Mouse (Mus musculus) CH12.LX (cell line): ENCODE measurements around the gene Nkx2-1. TPM values are rescaled to one million over a fixed set of nuclear protein-coding genes. Genes with fewer than 3 reads are reported as not detected.

ENCODE experiments used
- DNase-seq: peaks from one replicate; pipeline ENCODE4 v3.0.0-alpha.2; 2013; ENCODE audit errors: extremely low read depth
- H3K27ac ChIP-seq: 2 replicates; pipeline ENCODE4 v1.5.1; 2012; ENCODE audit warnings: low read depth, mild to moderate bottlenecking, control low read depth, moderate library complexity; ENCODE audit not compliant: insufficient read depth
- H3K27me3 ChIP-seq: replicated peaks from 2 replicates; pipeline ENCODE3; 2012; ENCODE audit warnings: inconsistent platforms
- H3K36me3 ChIP-seq, 2 experiments: replicated peaks in 1 of 2; 2 replicates each; pipeline versions ENCODE3 to v1.6.1; 2012; ENCODE audit warnings: inconsistent platforms in 1 of 2, low read length in 1 of 2, mild to moderate bottlenecking in 1 of 2, mixed read lengths in 1 of 2, moderate library complexity in 1 of 2; ENCODE audit not compliant: control insufficient read depth in 1 of 2, insufficient read depth in 1 of 2
- H3K4me1 ChIP-seq, 2 experiments: 2 replicates each; pipeline ENCODE4 v1.6.1; 2012; ENCODE audit warnings: inconsistent platforms in 1 of 2, moderate library complexity in 1 of 2; ENCODE audit not compliant: insufficient read depth in 2 of 2, control insufficient read depth in 1 of 2
- H3K4me2 ChIP-seq: 2 replicates; pipeline ENCODE4 v1.6.1; 2012; ENCODE audit warnings: low read depth, mild to moderate bottlenecking, control low read depth; ENCODE audit not compliant: poor library complexity, insufficient read depth, severe bottlenecking
- H3K4me3 ChIP-seq, 3 experiments: fragments of 150-350 bp in 1 of 3; sonication (generic) in 1 of 3; replicated peaks in 1 of 3; 2 replicates each; pipeline versions ENCODE3 to v1.5.1; 2011 to 2012; ENCODE audit warnings: low read depth in 2 of 3, low read length in 2 of 3, mild to moderate bottlenecking in 2 of 3, moderate library complexity in 2 of 3, control low read depth in 1 of 3, improper control_type of control experiment in 1 of 3, inconsistent platforms in 1 of 3, mixed read lengths in 1 of 3; ENCODE audit not compliant: poor library complexity in 1 of 3
- H3K79me2 ChIP-seq: replicated peaks from 2 replicates; pipeline ENCODE4 v1.6.1; 2012; ENCODE audit warnings: mild to moderate bottlenecking, moderate library complexity; ENCODE audit not compliant: control insufficient read depth, poor library complexity, insufficient read depth, severe bottlenecking; ENCODE audit errors: extremely low read depth
- H3K9ac ChIP-seq: 2 replicates; pipeline ENCODE4 v1.6.1; 2012; ENCODE audit warnings: low read depth, mild to moderate bottlenecking, control low read depth, moderate library complexity; ENCODE audit not compliant: insufficient read depth
- H3K9me3 ChIP-seq: replicated peaks from 2 replicates; pipeline ENCODE3; 2012; ENCODE audit warnings: low read length, inconsistent platforms, mixed read lengths
- CHD1 ChIP-seq: IDR thresholded peaks from 2 replicates; pipeline ENCODE4 v1.6.1; 2012; ENCODE audit warnings: low read depth, low read length, improper control_type of control experiment, inconsistent platforms
- CHD2 ChIP-seq: IDR thresholded peaks from 2 replicates; pipeline ENCODE4 v1.6.1; 2011; ENCODE audit warnings: low read length, improper control_type of control experiment
- CTCF ChIP-seq, 2 experiments: IDR thresholded peaks in 1 of 2; conservative IDR thresholded peaks in 1 of 2; 2 replicates each; pipeline ENCODE4 v1.5.1; 2011 to 2012; ENCODE audit warnings: low read depth in 2 of 2, low read length in 2 of 2, improper control_type of control experiment in 1 of 2, inconsistent platforms in 1 of 2, mild to moderate bottlenecking in 1 of 2, moderate library complexity in 1 of 2
- E2F4 ChIP-seq: IDR thresholded peaks from 2 replicates; pipeline ENCODE4 v1.6.1; 2011; ENCODE audit warnings: low read depth, low read length, improper control_type of control experiment; ENCODE audit not compliant: insufficient replicate concordance
- EP300 ChIP-seq: IDR thresholded peaks from 2 replicates; pipeline ENCODE4 v1.6.1; 2011; ENCODE audit warnings: low read length, improper control_type of control experiment
- GABPA ChIP-seq: IDR thresholded peaks from 2 replicates; pipeline ENCODE4 v1.6.1; 2012; ENCODE audit warnings: low read depth, low read length, improper control_type of control experiment, inconsistent platforms; ENCODE audit not compliant: insufficient replicate concordance
- IRF4 ChIP-seq: IDR thresholded peaks from 2 replicates; pipeline ENCODE4 v1.6.1; 2014; ENCODE audit warnings: low read depth, mild to moderate bottlenecking, inconsistent platforms, low read length, improper control_type of control experiment
- JUN ChIP-seq: IDR thresholded peaks from 2 replicates; pipeline ENCODE4 v1.6.1; 2011; ENCODE audit warnings: low read depth, mild to moderate bottlenecking, low read length, improper control_type of control experiment, moderate library complexity; ENCODE audit not compliant: insufficient read depth
- KAT2A ChIP-seq: IDR thresholded peaks from 2 replicates; pipeline ENCODE4 v1.6.1; 2012; ENCODE audit warnings: low read length, improper control_type of control experiment, inconsistent platforms; ENCODE audit not compliant: insufficient replicate concordance
- MEF2A ChIP-seq: IDR thresholded peaks from 2 replicates; pipeline ENCODE4 v1.6.1; 2014; ENCODE audit warnings: low read depth, mild to moderate bottlenecking, inconsistent platforms, low read length, improper control_type of control experiment, borderline replicate concordance
- PAX5 ChIP-seq: IDR thresholded peaks from 2 replicates; pipeline ENCODE4 v1.6.1; 2012; ENCODE audit warnings: low read length, inconsistent platforms, mixed read lengths
- POLR2A ChIP-seq: IDR thresholded peaks from 2 replicates; pipeline ENCODE4 v1.6.1; 2011; ENCODE audit warnings: low read depth, mild to moderate bottlenecking, improper control_type of control experiment, low read length
- SIN3A ChIP-seq: IDR thresholded peaks from 2 replicates; pipeline ENCODE4 v1.6.1; 2012; ENCODE audit warnings: low read length, improper control_type of control experiment, inconsistent platforms
- SMC3 ChIP-seq: IDR thresholded peaks from 2 replicates; pipeline ENCODE4 v1.6.1; 2011; ENCODE audit warnings: low read depth, low read length, improper control_type of control experiment
- TBP ChIP-seq: conservative IDR thresholded peaks from 2 replicates; pipeline ENCODE4 v1.6.1; 2011; ENCODE audit warnings: low read depth, low read length, improper control_type of control experiment
- UBTF ChIP-seq: IDR thresholded peaks from 2 replicates; pipeline ENCODE4 v1.6.1; 2012; ENCODE audit warnings: low read depth, mild to moderate bottlenecking, inconsistent platforms, low read length, improper control_type of control experiment, moderate library complexity
- ZKSCAN1 ChIP-seq: IDR thresholded peaks from 2 replicates; pipeline ENCODE4 v1.6.1; 2012; ENCODE audit warnings: low read depth, inconsistent platforms, low read length, improper control_type of control experiment, borderline replicate concordance
- ZMIZ1 ChIP-seq: IDR thresholded peaks from 2 replicates; pipeline ENCODE4 v1.6.1; 2012; ENCODE audit warnings: low read depth, mild to moderate bottlenecking, inconsistent platforms, low read length, improper control_type of control experiment
- ZNF384 ChIP-seq: IDR thresholded peaks from 2 replicates; pipeline ENCODE4 v1.6.1; 2012; ENCODE audit warnings: low read depth, low read length, improper control_type of control experiment, inconsistent platforms
- dilution Hi-C: fragments of 300-500 bp; cut with MboI; formaldehyde crosslinking; loops from 2 replicates; pipeline ENCODE4 v1.14.3; 2020; ENCODE audit warnings: low sequenced_read_pairs; ENCODE audit not compliant: extremely low pct_unique_long_range_greater_than_20kb, extremely low pct_ligation_motif_present
- in situ Hi-C: fragments of 300-500 bp; cut with MboI; formaldehyde crosslinking; loops from 3 replicates; pipeline ENCODE4 v1.14.3; 2019; ENCODE audit warnings: low sequenced_read_pairs, low pct_ligation_motif_present, low pct_unique_long_range_greater_than_20kb, mixed read lengths
- polyA plus RNA-seq: library from polyadenylated mRNA; unstranded; fragments of >175 nt; gene quantifications from 2 replicates; pipeline ENCODE4 v1.2.1, GENCODE M21; 2012; ENCODE audit warnings: low read depth; ENCODE audit not compliant: insufficient read length
- total RNA-seq, 2 experiments: library from RNA; depleted of rRNA; stranded (reverse); fragments of 300-350 nt in 1 of 2; fragments of >200 nt in 1 of 2; gene quantifications; 2 replicates each; pipeline ENCODE4 v1.2.3; 2012 to 2014

Nkx2-1 gene
- total and polyA plus RNA-seq, 3 experiments: not detected

DNA sequence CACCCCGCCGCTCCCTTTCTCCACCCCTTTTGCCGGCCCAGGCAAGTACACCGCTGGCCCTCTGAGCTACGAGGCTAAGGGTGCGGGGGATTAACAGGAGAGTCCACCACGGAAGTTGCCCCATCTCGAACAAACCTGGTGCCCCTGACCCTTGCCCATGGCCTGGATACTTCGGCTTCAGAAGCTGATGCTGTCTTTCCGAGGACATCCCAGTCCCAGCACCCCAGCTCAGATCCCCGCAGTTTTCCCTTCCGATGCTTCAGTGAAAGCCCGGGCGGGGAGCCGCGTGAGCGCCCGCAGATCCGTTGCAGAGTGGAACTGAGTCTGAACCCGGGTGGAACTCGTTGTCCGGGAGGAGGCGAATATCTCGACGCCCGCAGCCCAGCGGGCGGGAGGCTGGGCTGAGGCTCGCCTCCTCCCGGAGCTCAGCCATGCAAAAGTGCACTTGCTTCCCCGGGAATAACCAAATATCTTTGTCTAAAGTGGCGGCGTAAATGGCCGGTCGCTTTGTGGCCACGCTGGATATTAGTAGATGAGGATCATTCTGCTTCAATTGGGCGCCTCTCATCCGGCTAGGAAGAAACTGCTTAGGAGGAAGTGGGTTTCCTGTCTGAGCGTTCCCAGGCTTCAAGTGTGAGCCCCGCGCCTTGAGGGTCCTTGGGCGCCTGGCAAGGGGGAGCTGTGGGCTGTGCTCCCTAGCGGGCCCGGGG lies 379 bp downstream of the Nkx2-1 start:
- H3K9me3 ChIP-seq: peaks cover 29% of the 10 kb centered on the region
- no peak overlapping the region for H3K27ac ChIP-seq
- TF ChIP-seq MEF2A: no peak
- no peak for TF ChIP-seq TBP
- no peaks in the 10 kb centered on the region for H3K4me1 ChIP-seq
- H3K27me3 ChIP-seq: no peaks in the 10 kb centered on the region
- H3K36me3 ChIP-seq: no peaks in the 10 kb centered on the region
- no peaks in the 10 kb centered on the region for H3K79me2 ChIP-seq
- dilution Hi-C loops (no loop called here), in situ Hi-C loops (loop anchor here (25.0 kb wide), 1 partner anchor 649 kb away; no protein-coding TSS in a partner anchor)
- no peak for DNase-seq
- H3K4me3 ChIP-seq: no peak overlapping the region
- H3K4me2 ChIP-seq: no peak overlapping the region
- no peak overlapping the region for H3K9ac ChIP-seq

DNA sequence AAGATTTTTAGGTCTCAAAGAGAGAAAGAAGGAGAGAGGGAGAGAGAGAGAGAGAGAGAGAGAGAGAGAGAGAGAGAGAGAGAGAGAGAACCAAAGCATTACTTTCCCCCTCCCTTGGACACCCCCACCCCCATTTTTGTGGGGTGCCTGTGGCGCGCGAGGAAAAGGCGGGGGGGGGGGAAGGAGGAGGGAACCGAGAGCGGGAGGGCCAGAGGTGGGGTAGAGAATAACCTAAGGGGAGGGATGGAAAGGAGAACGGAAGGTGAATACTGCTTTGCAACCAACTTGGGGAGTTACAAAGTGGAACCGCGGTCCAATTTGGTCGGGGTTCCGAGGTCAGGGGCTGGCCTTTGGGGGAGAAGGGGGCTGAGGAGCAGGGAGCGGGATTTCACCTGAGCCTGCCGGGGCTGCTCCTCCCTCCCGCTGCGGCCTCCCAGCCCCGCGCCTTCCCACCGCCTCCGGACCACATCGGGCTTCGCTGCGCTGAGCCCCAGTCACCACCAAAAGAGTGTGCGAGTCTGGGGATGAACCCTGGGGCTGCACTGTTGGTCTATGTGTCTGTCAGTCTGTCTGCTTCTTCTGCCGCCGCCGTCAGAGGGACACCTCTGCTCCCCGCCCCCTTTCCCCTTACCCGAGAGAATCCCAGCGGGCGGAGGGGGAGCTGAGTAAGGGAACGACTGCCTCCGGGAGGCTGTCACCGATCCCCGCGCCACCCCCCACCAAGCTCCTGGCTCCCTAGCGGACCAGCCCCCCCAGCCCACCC lies 1.1 kb downstream of the Nkx2-1 start:
- H3K4me3 ChIP-seq: no peak overlapping the region
- TF ChIP-seq SIN3A (no peak), JUN (no peak), TBP (no peak), ZKSCAN1 (no peak), E2F4 (no peak), CHD1 (no peak), EP300 (no peak)
- in situ Hi-C loops (loop anchor here (25.0 kb wide), 1 partner anchor 648 kb away; no protein-coding TSS in a partner anchor), dilution Hi-C loops (no loop called here)
- H3K9ac ChIP-seq: no peak overlapping the region
- no peaks in the 10 kb centered on the region for H3K79me2 ChIP-seq
- DNase-seq: no peak
- H3K27ac ChIP-seq: no peak overlapping the region
- peaks cover 29% of the 10 kb centered on the region for H3K9me3 ChIP-seq
- H3K4me1 ChIP-seq: no peaks in the 10 kb centered on the region
- no peaks in the 10 kb centered on the region for H3K36me3 ChIP-seq
- no peak overlapping the region for H3K4me2 ChIP-seq
- H3K27me3 ChIP-seq: no peaks in the 10 kb centered on the region

DNA sequence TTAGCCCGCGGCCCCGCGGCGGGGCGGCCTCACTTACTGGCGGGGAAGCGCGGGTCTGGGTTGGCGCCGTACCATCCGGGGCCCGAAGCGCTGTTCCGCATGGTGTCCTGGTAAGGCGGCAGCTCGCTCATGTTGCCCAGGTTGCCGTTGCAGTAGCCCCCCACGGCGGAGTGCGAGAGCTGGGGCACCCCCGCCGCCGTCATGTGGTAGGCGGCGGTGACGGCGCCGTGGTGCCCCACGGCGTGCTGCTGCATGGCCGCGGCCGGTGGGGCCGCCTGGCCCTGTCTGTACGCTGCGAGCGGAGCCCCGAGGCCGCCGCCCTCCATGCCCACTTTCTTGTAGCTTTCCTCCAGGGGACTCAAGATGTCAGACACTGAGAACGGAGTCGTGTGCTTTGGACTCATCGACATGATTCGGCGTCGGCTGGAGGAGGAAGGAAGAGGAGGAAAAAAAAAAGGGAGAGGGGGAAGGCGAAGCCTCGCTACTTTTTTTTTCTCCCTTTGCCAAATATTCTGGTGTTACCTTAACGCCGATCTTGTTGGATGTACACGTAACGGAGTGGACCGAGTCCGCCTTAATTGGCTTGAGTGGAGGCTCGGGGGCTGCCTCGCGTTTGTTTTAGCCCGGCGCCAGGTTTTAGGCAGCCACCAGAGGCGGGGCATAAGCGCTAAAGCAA lies 1.9 kb downstream of the Nkx2-1 start:
- in situ Hi-C loops: loop anchor here (25.0 kb wide), 1 partner anchor 647 kb away; no protein-coding TSS in a partner anchor
- Histone ChIP-seq H3K9ac (no peak overlapping the region), H3K4me3 (no peak overlapping the region)

More for the DNA sequence above, 1.9 kb downstream of the Nkx2-1 start:
- no peak for DNase-seq
- Histone ChIP-seq H3K4me1 (no peaks in the 10 kb centered on the region), H3K27ac (no peak overlapping the region), H3K4me2 (no peak overlapping the region), H3K27me3 (no peaks in the 10 kb centered on the region), H3K36me3 (no peaks in the 10 kb centered on the region), H3K79me2 (no peaks in the 10 kb centered on the region), H3K9me3 (peaks cover 29% of the 10 kb centered on the region)
- no peak for TF ChIP-seq SIN3A
- TF ChIP-seq CHD2: no peak
- no peak for TF ChIP-seq ZMIZ1
- no peak for TF ChIP-seq IRF4
- TF ChIP-seq CTCF (conservative IDR thresholded peaks at IDR 0.05 in 1 of 2, IDR thresholded peaks at IDR 0.05 in 1 of 2; ENCODE audit: low read depth in 2 of 2, low read length in 2 of 2): no peak
- TF ChIP-seq EP300: no peak
- TF ChIP-seq KAT2A: no peak
- TF ChIP-seq PAX5: no peak
- TF ChIP-seq SMC3: no peak
- TF ChIP-seq ZKSCAN1: no peak
- TF ChIP-seq UBTF: no peak
- TF ChIP-seq ZNF384: no peak
- no peak for TF ChIP-seq MEF2A
- TF ChIP-seq JUN: no peak
- no peak for TF ChIP-seq TBP
- no peak for TF ChIP-seq GABPA
- TF ChIP-seq POLR2A: no peak
- dilution Hi-C loops: no loop called here
